ENCODE assay signal across 7 mouse cellular contexts in genomic region chr5:73292502-73293457, GRCm38 (mm10). TPM values are rescaled to one million over a fixed set of nuclear protein-coding genes. Genes with fewer than 3 reads are reported as not detected.
DNase-seq lines count a peak whose midpoint lies in the region; ATAC-seq lines count a peak whose summit lies in the region.

TSS of gene Ociad1 (plus strand) at chr5:73292784.

- DNase-seq in adrenal gland, adult 8-10 months = peak; percentile 93
- peak; percentile 98 for DNase-seq in embryo, embryonic 9.5 days (ENCODE audit: extremely low spot score)
- DNase-seq in gastrocnemius, postnatal 4 days (ENCODE audit: low spot score in 2 of 2) = peak; percentile 85 to 94
- peak; percentile 95 to 97 for DNase-seq in left cerebral cortex, postnatal 36 days (ENCODE audit: low spot score in 2 of 2)
- DNase-seq in midbrain, embryonic 11.5 days (ENCODE audit: low spot score, missing footprints) = peak; percentile 99
- DNase-seq in skeletal muscle tissue, adult 2 months (ENCODE audit: low read depth, low spot score) = peak; percentile 96

- H3K4me1 ChIP-seq in intestine, embryonic 16.5 days (ENCODE audit: control insufficient read depth, insufficient read depth, low read length) = peaks cover 7% of the 10 kb centered on the region
- H3K4me1 ChIP-seq in midbrain, embryonic 11.5 days (ENCODE audit: control insufficient read depth, insufficient read depth, low read length) = peaks cover 5% of the 10 kb centered on the region

- intact Hi-C loops in left cerebral cortex, postnatal 36 days (cut with DNase I) = loop anchor here (1.0 to 5.0 kb wide), 2 partner anchors 36 to 160 kb away; partner anchors contain the start of gene Fryl

- H3K27ac ChIP-seq in intestine, embryonic 16.5 days (ENCODE audit: low read length) = peak within 1 kb of the TSS; percentile 91
- peak within 1 kb of the TSS; percentile 77 for H3K27ac ChIP-seq in midbrain, embryonic 11.5 days (ENCODE audit: low read depth, low read length)

- H3K9me3 ChIP-seq in intestine, embryonic 16.5 days (ENCODE audit: control insufficient read depth, low read length) = no peaks in the 10 kb centered on the region
- H3K9me3 ChIP-seq in midbrain, embryonic 11.5 days (ENCODE audit: control insufficient read depth, low read length) = no peaks in the 10 kb centered on the region

- peak; percentile 99 for ATAC-seq in intestine, embryonic 16.5 days
- ATAC-seq in midbrain, embryonic 11.5 days (ENCODE audit: low FRiP score) = peak; percentile 99

- H3K4me2 ChIP-seq in intestine, embryonic 16.5 days (ENCODE audit: low read depth, low read length) = peak within 1 kb of the TSS; percentile 62
- H3K4me2 ChIP-seq in midbrain, embryonic 11.5 days = peak within 1 kb of the TSS; percentile 78

- H3K9ac ChIP-seq in intestine, embryonic 16.5 days (ENCODE audit: low read depth, low read length) = peak within 1 kb of the TSS; percentile 94
- H3K9ac ChIP-seq in midbrain, embryonic 11.5 days (ENCODE audit: low read length) = peak within 1 kb of the TSS; percentile 85

- H3K4me3 ChIP-seq in intestine, embryonic 16.5 days (ENCODE audit: low read length) = peak within 1 kb of the TSS; percentile 81
- peak within 1 kb of the TSS; percentile 70 for H3K4me3 ChIP-seq in midbrain, embryonic 11.5 days (ENCODE audit: low read depth, low read length)

- under 1% methylated on average over 58 of the region's 58 CpGs for WGBS in intestine, embryonic 16.5 days
- under 1% methylated on average over 56 of the region's 58 CpGs for WGBS in midbrain, embryonic 11.5 days

- no peaks in the 10 kb centered on the region for H3K27me3 ChIP-seq in intestine, embryonic 16.5 days (replicated peaks; ENCODE audit: control insufficient read depth, insufficient read depth, low read length)
- no peaks in the 10 kb centered on the region for H3K27me3 ChIP-seq in midbrain, embryonic 11.5 days (ENCODE audit: control insufficient read depth, insufficient read depth, low read length)

- peaks cover 4% of the 10 kb centered on the region for H3K36me3 ChIP-seq in intestine, embryonic 16.5 days (ENCODE audit: control insufficient read depth, insufficient read depth, low read length)
- no peaks in the 10 kb centered on the region for H3K36me3 ChIP-seq in midbrain, embryonic 11.5 days (ENCODE audit: control insufficient read depth, insufficient read depth, low read length)

RNA-seq across cellular contexts. Expression of gene Ociad1, which starts in this region (rescaled TPM):
- 100 to 1,000 TPM; 234 to 288 (median 240) TPM for total RNA-seq in adrenal gland, adult 8-10 months (2022)
- total RNA-seq in gastrocnemius, postnatal 4 days (2021) = 100 to 1,000 TPM; 179 to 191 TPM
- polyA plus RNA-seq in intestine, embryonic 16.5 days (2015; fragmentation: Nextera tagmentation; extraction: Ambion mirVana) = 250 and 270 TPM in 2 replicates
- total RNA-seq in left cerebral cortex, postnatal 36 days (2021) = 100 to 1,000 TPM; 448 to 466 TPM
- 159 and 168 TPM in 2 replicates for polyA plus RNA-seq in midbrain, embryonic 11.5 days (2014; fragmentation: Nextera tagmentation; extraction: Ambion mirVana)

Comparison
In these comparisons a context has a peak if more than half of its experiments do, and no peak if none do; other contexts are left out.
1. Peak in every context shown above with its lines: DNase-seq, ATAC-seq, H3K4me3 ChIP-seq and H3K27ac ChIP-seq.